Mouse (Mus musculus): Measurements from ENCODE around the gene 4930404N11Rik.
A peak's percentile ranks its signal among the peaks of the same experiment; 100 is the strongest.

4930404N11Rik gene

DNA sequence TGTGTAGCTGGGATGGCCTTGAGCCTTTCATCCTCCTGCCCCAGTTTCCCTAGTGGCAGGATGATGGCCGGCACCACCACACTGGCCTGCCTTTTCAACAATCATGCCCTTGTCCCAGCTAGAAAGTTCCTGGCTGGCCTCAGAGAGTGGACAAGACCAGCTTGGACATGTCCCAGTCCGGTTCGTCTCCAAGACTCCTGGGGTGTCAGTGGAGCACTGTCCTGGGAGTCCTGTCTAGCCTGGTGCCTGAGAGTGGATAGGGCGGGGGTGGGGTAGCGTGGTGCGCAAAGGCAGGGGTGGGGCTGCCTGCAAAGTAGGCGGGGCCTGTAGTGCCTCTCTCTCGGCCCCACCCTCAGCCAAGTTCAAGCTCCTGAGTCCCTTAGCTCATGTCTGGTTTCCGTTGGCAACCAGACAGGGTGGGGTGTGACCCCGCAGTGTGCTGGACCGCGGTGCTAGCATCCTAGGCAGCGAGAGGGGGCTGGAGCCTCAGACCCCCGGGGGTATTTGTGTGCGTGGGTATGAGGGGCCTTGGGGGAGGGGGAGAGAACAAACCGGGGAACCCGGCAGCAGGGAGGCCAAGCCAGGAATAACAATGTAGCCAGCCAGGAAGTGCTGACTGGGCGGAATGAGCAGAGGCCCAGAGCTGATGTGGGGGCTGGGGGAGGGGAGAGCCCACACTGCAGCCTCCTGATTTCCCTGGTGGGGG, 36.1 kb upstream of the 4930404N11Rik start:
- DNase-seq: peak; percentile 99

DNA sequence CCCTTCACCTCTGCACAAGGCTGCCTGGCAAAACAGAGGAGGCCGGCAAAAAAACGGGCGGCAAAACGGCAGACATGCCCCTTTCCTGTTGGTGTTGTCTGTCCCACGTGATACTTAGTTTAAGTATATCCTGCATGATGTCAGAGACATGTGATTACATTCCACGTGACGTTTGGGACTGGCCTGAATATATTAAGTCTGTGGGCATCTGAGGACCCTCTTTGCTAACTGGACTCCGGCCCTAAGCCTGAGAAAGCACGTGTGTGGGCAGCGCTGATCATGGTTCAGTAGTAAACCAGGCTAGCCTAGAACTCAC, 35.5 kb upstream of the 4930404N11Rik start:
- DNase-seq: no peak

DNA sequence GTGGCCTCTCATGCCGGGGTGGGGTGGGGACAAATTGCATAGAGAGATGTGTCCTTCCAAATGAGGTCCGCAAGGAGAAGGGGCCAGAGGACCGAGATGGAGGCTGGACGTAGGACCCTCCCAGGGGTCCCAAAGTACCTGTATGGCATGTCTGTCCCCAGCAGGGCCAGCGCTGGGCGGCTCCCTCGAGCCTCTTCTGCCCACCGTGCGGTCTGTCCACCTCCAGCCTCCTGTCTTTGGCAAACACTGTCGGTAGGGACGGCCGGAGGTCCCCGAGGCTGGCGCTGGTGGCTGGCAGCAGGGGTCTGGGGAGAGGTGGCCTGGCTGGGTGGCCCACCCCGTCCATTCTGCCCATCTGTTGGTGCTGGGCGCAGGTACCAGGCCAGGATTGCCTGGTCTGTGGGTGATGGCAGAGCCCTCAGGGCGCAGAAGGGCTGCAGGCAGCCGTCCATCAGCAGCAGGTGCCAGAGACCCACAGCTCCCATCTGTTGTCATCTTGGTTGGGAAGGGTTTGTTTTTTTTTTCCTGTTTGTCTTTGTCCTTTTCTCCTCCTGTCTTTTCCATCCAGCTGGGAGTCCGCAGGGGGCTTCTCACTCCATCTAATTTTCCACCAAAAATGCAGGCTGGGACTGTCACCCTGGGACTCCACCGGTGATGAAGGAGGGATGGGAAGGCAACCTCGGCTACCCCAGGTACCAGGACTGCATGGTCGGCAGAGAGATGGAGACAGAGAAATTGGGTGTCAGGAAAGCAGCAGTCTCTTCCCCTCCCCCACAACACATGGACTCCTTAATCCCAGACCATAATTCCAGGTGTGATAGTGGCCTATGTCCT, 35.0 kb upstream of the 4930404N11Rik start:
- DNase-seq: peak; percentile 94

DNA sequence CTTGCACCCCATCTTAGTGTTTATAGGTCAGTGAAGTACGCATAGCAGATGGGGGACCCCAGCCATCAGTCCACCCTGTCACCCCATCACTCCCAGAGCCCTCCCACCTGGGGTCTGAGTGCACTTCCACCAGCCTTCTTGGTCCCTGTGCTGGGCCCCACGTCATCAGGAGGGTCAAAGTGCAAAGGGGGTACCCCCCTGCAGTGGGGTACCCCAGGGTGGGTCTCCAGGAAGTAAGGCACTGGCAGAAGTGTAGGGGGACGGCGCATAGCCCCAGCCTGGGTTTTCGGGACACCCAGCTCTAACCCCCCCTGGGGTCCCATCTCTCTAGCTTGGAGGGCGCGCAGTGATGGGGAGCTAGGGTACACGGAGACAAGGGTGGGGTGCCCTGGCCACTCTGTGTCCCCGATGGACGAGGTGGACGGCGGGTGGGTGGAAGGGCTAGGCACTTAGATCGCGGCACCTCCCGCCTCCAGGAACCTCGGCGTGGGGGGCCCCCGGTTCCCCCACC, 34.2 kb upstream of the 4930404N11Rik start:
- peak; percentile 93 for DNase-seq

DNA sequence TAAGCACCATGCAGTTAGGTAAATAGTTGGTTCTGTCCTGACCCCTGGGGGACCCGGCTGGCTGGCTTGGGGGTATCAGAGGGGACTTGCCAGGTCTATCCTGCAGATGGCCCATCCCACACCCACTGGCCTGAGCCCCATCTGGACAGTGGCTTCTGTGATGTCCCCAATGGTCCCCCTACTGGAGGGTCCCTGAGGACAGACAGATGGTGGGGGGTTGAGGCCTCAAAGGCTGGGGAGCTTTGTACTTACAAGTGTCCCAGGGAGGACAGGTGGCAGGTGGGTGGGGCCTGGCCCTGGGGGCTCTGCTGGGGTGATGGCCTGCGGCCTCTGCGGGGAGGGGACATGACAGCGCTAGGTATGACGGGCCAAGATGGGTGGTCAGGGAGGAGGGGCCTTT, 33.7 kb upstream of the 4930404N11Rik start:
- peak; percentile 95 for DNase-seq

DNA sequence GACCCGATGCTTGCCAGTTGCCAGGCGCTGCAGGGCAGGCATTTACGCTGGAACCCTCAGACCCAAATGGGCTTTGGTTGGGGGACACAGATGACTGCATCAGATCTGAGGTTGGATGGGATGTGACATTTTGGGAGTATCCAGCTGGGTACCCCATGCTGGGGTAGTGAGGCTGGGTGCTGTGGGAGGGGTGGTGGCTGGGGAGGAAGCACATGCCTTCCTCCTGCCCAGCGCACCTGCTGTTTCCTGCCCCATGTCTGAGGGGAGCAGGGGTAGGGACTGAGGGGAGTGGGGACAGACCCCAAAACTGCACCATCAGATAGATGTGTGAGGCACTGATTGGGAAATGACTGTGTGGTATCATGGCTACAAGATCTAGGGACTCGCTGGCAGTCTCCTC, 31.1 kb upstream of the 4930404N11Rik start:
- no peak for DNase-seq

DNA sequence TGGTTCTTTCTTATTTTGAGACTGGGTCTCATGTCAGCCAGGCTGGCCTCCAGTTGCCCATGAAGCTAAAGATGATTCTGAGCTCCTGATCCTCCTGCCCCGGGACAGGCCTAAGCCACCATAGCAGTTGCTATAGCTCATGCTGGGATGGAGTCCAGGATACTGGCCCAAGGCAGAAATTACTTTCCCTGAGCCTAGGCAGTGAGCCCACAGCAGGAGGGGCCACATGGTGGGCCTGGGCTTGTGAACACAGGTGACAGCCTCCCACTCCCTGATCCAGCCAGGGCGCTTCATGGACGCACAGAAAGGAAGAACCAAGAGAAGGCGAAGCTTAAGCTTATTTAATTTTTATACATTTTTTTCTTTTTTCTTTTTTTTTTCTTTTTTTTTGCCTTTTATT, 30.2 kb upstream of the 4930404N11Rik start:
- no peak for DNase-seq

DNA sequence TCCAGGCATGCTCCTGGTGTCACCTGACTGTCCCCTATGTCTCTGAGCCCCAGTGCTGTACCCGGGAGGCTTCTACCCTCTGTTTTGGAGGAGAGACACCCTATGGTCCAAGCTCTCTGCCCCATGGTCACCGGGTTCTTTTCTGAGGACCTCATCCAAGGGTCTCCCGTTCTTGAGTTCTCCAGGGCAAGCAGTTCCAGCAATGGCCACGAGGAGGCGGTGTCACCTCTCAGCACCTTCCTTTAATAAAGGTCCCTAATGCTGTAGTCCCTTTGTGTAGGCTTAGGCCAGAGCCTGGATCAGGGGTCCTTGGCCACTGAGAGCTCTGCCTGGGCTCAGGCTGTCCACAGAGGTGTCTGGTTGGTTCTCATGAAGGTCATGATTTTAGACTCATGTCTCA, 29.5 kb upstream of the 4930404N11Rik start:
- DNase-seq: peak; percentile 96

DNA sequence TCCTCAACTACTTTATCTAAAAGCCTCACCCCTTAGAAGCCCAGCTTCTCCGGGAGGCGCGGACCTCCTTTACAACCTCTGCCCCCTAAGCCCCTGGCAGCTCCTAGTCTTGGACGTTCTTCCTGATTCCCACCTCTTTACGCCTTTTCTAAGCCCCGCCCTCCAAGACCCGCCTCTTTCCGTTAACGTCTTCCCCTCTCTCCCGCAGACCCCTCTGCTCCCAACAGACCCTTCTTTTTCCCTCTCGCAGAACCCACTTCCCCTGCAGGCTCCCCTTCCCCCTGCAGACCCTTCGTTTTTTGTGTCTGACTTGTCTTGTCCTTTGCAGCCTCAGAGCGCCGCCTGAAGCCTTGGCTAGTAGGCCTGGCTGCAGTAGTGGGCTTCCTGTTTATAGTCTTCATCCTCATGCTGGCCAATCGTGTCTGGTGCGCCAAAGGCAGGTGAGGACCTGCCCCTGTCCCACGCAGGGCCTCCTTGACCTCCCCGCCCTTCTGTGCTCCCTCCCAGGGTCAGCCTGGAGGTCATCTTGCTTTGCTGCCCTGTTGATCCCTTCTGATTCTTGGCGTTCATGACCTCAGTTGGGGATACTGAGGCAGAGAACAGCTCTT, 27.9 kb upstream of the 4930404N11Rik start:
- peak; percentile 95 for DNase-seq

DNA sequence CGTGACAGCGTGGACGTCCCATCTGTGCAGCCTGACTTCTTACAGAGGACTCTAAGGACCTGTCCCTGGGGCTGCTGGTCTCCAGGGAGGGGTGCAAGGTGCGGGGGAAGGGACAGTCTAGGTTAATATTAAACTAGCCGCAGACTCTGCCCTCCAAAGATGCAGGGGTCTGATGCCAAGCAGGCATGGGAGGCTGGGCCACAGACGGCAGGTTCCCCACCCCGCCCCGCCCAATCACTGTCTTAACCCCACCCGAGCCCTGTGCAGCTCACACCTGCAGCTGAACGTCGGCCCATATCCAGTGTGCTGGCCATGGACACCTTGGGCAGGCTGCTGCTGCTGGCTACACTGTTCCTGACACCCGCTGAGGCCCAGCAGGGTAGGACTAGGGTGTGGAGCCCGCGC, 27.2 kb upstream of the 4930404N11Rik start, which contains the start of gene Smim24:
Gene Smim24 (plus strand): TSS at position 271 of the 405 bp plus-strand sequence.
- no peak for DNase-seq

DNA sequence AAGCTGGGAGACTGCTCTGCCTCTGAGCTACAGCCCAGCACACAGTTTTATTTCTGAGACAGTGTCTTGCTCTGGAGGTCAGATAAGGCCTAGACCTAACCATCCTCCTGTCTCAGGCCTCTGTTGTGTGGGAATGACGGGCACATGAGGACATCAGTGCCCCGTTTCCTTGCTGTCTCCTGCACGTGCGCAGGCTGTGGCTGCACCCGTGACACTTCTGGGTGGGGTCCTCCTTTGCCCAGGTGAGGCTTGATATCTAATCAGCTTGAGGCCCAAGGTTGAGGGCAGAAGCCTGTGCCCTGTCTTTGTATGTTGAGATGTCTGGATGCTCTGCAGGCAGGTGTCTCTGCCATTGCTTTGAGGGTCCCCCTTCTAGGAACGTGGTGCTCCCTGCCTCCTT, 26.7 kb upstream of the 4930404N11Rik start:
- DNase-seq: no peak

DNA sequence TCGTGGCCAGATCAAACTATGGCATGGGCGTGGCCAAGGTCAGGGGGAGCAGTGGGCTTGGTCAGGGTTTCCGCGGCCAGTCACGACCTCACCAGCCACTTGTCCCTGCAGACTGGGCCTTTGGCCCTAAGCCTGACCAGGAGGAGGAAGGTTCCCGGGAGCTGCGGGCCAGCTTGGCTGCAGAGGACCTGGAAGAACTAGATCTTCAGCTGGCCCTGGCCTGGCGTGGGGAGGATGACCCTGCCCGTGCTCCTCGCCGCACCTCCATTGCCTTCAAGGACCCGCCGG, 25.0 kb upstream of the 4930404N11Rik start:
- DNase-seq: no peak

DNA sequence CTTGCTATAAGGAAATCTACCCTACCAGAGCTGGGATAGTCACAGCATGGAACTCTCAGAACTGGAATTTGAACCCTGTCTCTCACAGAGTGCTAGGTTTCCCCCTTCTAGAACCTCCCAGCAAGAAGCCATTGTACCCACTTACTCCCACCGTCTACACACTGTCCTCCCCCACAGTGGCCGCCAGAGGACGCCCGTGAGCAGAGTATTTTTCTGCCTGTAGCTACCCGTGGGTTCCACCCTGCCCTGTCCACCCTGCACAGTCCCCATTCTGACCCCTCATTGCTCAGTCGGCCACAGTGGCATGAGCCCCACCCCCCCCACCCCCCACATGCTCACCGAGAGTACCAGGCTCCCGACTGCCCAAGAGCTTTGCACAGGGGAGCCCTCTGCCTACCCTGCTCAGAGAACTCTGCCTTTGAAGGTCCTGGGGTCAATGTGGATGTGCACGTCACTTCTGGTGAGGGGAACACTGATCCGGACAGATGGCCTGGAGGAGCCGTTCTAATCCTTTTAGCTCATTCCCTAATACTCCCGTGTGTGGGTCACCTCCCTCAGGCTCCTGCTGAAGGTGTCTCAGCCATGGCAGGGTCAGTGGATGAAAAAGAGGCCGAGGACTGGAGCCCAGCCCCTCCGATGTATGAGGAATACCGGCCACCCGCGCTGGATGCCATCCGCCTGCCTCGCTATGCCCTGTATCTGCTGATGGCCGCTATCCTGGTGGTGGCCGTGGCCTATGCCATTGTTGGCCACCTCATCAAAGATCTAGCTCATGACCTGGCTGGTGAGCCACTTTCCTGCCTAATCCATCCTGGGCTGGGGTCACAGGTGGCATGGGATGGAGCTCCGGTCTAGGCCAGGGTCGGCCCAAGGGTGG, 24.4 kb upstream of the 4930404N11Rik start:
- DNase-seq: peak; percentile 96

DNA sequence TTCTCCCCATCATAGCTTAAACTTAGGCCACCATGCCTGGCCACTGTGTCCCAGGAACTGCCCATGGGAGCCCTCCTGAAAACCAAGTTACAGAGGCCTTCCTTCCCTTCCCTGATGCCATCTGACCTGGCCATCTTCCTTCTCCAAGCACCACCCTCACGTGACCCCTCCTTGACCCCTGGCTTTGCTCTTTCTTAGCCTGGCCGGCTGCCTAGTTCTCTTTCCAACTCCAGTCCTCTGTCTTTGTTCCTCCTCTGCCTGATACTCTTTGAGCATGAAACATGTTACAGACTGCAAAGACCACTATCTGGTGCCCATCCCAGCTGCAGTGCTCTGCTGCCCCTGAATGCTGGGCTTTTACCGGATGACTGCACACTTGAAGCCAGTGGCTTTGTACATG, 23.8 kb upstream of the 4930404N11Rik start:
- peak; percentile 94 for DNase-seq

DNA sequence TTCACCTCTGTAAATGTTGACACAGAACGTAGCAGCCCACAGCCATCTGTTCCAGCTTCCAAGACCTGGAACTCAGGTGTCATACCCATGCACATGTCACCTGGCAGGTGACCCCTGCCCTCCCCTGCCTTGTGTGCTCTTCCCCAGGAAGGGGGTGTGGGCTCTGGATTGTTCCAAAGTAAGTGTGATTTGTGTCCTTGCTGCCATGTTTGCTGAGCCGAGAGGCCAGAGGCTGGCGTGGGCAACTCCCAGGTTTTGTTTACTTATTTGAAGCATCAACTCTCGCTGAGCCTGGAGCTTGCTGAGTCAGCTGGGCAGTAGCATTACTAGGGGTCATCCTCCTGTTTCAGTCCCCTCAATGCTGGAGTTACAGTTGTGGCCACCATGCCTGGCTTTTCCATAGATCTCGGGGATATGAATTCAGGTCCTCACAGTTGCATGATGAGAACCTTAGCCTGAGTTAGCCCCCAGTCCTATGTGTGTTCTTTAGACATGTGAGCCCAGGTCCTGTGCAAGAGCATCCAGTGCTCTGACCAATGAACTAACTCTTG, 23.0 kb upstream of the 4930404N11Rik start, which contains the start of gene Gm48552:
Gene Gm48552 (plus strand): TSS at position 501 of the 551 bp plus-strand sequence.
- DNase-seq: no peak

DNA sequence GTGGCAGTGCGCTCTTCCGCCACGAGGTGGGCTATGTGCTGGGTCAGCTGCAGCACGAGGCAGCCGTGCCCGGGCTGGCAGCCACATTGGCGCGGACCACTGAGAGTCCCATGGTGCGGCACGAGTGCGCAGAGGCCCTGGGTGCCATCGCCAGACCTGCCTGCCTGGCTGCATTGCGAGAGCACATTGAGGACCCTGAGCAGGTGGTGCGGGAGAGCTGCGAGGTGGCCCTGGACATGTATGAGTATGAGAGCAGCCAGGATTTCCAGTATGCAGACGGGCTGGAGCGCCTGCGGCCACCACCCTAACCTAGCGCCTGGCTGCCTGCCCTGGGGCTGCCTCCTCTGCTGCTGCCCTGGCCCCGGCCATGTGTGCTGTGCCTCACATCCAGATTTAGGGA, 22.1 kb upstream of the 4930404N11Rik start:
- DNase-seq: no peak

DNA sequence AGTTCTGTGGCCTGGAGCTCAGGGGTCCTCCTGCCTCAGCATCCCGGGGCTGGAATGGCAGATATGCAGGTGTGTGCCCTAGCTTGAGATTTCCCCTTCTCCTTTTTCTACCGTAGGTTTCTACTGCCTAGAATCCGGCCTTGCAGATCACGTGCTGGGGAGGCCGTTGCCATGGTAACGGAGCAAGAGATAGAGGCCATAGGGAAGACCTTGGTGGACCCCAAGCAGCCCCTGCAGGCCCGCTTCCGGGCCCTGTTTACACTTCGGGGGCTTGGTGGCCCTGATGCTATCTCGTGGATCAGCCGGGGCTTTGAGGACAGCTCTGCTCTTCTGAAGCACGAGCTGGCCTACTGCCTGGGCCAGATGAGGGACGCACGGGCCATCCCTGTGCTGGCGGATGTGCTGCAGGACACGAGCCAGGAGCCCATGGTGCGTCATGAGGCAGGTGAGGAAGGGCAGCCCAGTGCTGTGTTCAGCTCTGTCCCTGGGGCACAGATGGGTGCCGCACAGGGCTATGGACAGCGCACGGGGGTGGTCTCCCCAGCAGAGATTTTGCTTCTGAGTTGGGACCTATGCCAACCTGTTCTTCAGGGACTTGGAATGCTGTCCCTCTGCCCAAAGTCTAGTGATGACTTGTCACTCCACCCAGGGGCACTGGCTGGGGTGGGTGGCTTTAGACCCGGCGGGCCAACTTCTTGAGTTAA, 20.1 kb upstream of the 4930404N11Rik start:
- peak; percentile 94 for DNase-seq

DNA sequence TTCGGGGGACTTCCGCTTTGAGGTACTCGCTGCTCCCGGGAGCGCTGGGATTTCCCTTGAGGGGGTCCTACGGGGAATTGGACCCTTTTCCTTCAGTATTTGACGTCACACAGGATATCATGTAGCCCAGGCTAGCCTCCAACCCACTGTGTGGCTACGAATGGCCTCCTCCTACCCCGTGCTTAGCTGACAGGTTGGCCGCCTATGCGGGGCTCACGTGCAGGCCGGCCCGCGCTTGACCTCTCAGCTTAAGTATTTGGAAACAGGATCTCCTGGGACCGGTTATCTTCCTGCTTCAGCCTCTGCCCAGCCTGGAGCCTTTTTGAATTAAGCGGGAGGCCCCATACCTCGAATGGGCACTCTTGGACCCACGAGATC, 19.0 kb upstream of the 4930404N11Rik start:
- no peak for DNase-seq

DNA sequence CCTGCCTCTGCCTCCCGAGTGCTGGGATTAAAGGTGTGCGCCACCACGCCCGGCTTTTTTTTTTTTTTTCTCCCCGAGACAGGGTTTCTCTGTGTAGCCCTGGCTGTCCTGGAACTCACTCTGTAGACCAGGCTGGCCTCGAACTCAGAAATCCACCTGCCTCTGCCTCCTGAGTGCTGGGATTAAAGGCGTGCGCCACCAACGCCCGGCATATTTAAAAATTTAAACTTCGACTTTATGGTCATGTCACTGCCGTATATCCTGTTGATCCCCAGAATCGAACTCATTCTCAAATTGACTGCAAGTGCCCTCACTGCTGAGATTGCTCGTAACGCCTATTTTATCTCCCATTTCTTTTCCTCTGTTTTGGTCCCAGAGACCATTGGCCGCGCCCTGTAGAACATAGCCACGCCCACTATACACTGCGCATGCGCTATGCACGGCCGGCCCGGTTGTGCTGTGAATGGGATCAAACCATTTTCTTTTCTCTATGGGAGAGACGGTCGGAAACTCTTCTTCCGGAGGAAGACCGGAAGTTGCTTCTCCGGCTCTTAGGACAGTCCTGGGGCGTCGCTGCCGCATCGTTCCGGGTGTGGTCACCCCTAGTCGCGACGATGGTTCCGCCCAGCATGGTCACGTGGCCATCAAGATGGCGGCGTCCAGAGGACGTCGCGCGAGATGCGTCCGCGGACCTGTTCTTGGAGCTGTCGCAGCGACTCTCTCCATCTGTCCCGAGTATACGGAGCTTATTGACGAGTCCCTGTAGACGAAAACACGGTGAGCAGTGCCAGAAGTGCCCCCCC, 18.4 kb upstream of the 4930404N11Rik start, which contains the start of the genes Dohh and Gm48551:
Gene Dohh (plus strand): TSS at position 627 of the 803 bp plus-strand sequence.
Gene Gm48551 (plus strand): TSS at position 665 of the 803 bp plus-strand sequence.
- peak; percentile 100 for DNase-seq

DNA sequence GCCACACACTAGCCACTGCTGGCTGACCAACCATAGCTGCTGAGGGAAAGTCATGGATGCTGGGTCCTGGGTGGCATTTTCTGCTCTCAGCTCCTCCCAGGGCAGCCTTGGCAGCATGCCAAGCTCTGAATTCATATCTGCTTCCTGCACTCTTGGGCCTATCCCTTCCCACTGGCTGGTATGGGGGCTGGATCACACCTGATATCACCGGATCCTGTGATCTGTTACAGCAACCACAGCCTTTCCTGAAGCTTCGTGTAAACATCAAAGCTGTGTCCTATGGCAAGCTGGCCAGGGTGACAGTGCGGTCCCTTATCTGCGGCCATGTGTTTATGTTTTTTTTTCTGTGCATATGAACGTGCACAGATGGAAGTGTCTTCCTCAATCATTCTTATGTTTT, 16.4 kb upstream of the 4930404N11Rik start:
- peak; percentile 95 for DNase-seq
